Mouse (Mus musculus) T-helper 1 cell (primary cell): ENCODE results near the gene Polr2f.

ENCODE experiments used
- in situ Hi-C: fragments of 300-600 bp; cut with MboI, MseI; formaldehyde crosslinking; loops from one replicate; pipeline ENCODE4 v1.15.1; 2025; ENCODE audit warnings: high pct_unique_total_duplicates

Polr2f gene

DNA sequence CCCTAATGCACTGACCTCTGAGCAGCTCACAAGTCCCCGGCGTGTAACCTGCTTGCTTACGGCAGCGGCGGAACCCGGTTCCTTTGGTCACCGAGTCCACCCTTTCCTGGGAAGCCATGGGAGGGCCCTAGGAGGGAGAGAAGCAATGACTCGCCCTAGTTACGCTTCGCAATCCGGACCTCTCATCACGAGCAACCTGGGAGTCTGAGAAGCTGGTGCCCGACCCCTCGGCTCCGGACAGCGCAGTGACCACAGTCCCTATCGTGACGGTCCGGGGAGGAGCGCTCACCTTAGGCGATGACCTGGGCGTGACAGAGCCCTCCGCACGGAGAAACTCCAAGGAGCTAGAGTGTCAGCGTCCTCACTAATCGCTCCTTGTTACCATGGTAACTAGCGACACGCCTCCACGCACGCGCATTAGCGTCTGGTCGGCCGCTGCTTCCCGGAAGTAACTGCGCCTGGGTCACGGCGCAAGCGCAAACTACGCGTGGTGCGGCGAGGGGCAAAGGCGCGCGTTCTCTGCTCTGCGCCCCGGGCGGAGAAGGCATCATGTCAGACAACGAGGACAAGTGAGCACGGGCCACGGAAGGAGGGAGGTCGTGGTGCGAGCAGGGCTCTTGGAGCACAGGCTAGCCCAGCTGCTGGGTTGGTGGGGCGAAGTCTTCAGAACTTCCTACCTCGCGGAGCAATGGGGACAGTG is at the start of gene Polr2f, which contains the start of gene 1700088E04Rik:
Gene Polr2f (plus strand): TSS at position 144 of the 700 bp plus-strand sequence.
Gene 1700088E04Rik (minus strand): TSS at position 388 of the 700 bp plus-strand sequence.
- in situ Hi-C loops: no loop called here

DNA sequence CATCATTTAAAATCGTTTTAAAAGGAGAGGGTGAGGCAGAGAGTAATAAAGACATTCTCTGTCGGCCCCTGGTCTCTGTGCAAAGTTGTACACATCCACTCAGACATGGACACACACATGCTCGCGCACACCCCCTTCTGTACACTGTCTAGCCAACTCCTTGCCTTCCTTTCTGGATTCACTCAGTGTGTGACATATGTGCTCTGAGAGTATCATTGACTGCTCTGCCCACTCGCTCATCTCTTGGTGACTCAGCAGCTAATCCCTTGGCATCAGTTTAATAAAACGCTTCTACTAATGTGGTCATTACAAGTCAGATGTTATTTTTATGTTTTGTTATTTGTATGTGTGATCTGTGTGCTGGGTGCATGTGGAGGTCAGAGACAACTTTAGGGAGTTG is 48.5 kb upstream of the Polr2f start:
- in situ Hi-C loops: no loop called here

DNA sequence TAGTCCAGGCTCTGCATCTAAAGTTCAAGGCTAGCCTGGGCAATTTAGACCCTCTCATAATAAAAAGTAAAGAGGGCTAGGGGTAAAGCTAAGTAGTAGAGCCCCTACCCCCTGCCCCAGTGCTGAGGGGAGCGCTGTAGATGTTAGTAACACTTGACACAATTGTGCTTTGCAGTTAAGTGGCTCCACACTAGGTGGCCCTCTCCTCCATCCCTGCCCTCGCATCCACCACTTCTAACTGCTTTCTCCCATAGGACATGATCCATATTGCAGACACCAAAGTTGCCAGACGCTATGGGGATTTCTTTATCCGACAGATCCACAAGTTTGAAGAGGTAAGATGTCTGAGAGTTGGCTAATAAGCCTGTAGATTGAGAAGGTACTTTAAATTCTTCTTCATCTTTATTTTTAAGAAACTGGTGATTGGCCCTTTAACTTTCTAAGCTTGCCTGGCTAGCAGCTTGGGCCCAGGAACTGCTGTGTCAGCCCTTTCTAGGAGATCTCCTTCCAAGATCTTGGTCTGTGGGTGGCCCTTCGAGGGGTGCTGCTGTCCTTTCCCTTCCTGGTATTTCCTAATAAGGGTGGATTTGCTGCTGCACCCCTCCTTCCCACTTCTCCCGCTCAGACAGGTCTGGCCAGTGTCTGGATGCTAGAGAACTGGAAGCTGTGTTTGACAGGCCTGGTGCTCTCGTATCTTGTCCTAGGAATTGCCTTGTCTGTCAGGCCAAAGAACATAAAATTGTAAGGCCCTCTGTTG is 47.5 kb upstream of the Polr2f start:
- in situ Hi-C loops: no loop called here

DNA sequence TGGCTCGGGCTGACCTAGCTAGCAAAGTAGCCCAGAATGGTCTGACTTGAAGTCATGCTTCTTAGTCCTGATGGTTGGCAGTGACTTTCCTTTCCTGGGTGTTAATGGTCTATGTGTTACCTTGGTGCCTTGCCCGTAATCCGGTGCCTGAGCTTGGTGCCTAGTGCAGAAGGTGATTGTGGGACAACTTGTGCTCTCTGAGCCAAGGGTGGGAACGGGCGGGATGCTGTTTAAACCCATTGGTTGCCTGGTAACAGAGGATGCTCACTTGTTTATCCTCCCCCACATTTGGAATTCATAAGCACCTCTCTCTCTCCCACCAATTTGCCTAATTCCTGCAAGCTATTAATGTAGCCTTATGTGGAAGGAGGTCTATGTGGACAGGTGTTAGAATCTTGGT is 45.3 kb upstream of the Polr2f start:
- in situ Hi-C loops: no loop called here

DNA sequence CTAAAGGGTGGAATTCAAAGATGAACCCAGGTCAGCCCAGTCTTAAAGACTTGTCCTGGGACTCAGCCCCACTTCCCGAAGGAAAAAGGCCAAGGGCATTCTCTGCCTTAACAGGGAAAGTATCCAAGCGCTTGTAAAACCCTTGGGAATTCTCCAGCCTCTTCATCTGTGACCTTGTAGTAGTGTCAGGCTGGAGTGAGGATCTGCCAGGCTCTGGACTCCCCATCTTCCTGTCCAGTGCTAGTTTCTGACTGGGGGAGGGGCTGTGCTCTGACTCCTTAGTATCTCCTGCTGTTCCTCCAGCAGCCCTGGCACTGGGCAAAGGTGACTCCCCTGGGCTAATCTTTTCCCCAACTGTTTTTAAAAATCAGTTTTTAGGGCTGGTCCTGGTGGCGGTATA is 44.3 kb upstream of the Polr2f start:
- in situ Hi-C loops: no loop called here

DNA sequence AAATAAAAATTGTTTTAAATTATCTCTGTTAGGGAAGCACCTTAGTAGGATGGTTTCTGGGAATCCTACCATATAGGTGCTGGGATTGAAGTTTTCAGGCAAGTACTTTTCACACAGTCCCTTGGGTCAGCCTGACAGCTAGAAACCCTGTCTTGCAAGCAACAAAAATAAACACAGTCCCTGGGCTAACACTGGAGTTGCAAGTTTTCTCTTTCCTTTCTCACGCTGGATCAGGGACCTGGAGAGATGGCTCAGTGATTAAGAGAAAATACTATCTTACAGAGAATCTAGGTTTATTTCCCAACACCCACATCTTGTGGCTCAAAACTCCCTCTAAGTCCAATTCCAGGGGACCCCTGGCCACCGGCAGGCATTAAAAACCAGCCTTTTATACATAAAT is 43.7 kb upstream of the Polr2f start:
- in situ Hi-C loops: no loop called here

DNA sequence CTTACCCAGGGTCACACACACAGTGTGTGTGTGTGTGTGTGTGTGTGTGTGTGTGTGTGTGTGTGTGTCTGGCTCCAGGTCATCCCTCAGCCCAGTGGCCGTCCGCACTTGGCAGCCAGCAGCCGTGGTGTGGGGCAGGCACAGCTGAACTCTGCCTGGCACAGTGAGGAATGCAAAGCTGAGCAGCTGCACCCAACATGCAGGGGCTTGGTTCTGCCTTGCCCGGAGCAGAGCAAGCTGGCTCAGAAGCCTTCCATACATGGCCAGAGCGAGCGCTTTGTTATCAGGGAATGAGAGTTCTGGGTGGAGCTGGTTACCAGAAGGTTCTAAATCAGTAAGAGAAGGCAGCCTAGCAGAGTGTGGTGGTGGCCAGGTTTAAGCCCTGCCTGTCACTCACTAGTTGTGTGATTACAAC is 43.2 kb upstream of the Polr2f start:
- in situ Hi-C loops: no loop called here

DNA sequence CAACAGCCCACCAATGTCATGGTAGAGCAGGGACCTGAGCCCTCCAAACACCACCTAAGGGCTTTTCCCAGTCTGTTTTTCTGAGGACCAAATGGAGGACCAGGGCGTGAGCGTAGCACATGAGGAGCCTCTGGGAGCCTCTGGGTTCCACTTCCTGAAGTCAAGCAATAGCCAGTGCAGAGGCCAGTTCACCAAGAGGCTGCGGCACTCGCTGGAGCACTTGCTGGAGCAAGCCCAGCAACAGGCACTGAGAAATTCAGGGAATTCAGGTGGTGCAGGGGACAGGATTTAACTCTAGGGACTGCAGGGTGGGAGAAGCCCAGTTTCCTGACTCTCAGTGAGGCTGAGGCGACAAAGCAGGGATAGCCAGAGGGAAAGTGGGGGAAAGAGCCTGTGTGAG is 42.6 kb upstream of the Polr2f start:
- in situ Hi-C loops: no loop called here

DNA sequence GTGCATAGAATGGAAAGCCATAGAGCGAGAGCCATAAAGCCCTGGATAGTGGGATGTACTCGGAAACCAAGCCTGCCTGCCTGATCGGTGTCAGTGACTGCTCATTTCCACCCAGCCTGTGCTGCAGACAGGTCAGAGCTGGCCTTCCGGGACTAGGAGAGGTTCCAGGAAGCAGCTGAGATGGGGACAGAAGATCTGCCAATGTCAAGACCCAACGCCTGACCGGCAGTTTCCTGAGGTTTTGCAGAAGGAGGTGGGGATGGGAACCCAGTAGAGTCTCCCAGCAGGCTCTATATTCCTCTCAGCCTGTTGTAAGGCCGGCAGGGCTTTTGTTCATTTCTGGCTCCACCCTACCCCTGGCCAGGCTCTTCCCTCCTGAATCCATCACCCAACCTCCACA is 41.9 kb upstream of the Polr2f start:
- in situ Hi-C loops: no loop called here

DNA sequence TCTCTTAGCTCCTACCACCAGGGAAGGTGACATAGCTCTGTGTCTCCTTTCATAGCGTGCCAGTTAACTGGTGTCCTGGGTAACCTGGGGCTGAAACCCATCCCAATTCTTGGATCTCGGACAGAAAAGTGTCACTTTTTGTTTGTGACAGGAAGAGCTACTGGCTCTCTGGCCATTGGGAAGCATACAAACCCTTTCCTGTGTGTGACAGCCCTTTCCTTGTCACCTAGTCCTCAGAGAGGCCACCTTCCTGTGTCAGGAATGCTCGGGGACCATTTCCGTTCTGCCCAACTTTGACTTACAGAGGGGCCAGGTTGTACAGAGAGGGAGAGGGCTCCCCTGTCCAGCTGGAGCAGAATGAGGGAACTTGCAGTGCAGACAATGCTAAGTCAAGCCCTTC is 41.4 kb upstream of the Polr2f start:
- in situ Hi-C loops: no loop called here

DNA sequence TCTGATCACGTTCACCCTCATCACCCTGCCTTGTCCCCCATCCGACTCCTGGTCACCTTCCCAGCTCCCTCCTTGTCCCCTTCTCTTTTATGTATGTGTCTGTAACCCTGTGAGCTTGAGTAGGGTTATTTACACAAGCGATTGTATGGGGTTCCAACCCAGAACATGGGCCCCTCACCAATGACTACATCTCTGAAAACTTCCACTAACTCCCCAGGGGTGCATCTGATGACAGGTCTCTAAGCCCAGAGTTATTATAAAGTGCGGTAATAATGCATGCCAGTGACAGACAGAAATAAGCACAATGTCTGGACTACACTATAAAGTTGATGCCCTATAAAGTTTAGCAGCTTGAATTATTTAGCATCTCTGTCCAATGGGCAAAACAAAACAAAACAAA is 40.4 kb upstream of the Polr2f start:
- in situ Hi-C loops: no loop called here

DNA sequence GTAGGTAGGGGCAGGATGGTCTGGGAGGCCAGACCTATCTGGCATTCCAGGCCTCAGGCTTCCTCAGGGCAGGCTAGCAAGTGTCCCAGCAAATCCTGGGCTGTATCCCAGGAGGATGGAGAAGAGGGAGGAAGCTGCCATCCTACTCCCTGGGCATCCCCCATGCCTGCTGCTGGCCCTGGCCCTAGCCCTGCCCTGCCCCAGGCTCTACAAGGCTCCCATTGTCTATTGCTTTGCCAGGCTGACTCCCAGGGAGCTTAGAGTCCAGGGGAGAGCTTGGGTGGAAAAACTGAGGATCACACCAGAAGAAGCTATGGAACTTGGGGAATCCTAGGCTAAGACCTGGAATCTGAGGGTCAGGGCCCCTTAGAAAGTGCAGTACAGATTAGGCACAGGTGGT is 39.3 kb upstream of the Polr2f start:
- in situ Hi-C loops: no loop called here

DNA sequence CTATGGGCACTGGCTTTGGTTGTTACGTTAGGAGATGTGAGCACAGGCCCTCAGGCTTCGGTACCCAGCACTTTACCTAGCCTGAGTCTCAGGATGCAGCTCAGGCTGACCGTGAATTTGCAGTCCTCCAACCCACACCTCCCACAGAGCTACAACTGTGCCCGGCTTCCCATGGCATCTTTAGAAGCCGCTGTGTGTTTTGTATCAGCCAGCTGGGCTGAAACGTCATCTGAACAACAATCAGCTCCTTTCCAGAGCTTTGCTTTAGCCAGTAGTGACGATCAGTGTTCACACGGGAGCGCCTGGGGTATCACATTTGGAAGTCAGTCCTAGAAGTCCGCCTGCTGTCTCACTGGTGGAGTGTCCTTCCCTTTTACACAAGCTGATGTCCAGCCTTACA is 37.5 kb upstream of the Polr2f start:
- in situ Hi-C loops: no loop called here

DNA sequence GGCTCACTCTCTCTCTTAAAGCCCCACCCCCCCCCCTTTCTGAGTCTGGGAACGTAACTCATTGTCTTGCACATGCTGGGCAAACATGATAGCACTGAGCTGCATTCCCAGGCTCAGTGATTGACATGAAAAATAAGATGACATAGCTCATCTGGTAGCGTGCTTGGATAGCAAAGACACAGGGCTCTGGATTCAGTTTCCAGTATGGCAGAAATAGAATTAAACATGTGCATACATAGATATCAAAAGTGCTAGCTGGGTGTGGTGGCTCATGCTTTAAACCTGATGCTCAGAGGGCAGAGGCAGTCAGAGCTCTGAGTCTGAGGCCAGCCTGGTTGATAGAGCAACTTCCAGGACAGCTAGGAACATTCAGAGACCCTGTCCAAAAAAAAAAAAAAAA is 35.0 kb upstream of the Polr2f start:
- in situ Hi-C loops: no loop called here

DNA sequence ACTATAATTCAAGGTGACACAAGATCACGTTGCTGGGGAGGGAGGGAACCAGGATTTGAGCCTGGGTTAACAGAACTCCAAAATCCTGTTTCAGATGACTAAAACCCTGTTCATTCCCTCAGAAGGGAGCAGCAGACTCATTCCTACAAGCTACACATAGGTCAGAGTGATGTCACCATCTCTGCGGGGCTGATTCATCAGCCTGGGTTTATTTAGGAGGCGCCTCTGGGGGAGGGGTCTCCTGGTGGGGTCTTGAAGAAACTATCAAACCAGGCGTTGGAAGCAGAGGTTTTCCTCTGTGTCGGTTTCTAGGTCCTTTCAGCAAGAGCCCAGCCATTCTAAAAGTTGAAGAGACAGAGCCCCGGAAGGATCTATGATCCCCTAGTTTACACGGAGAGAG is 32.8 kb upstream of the Polr2f start:
- in situ Hi-C loops: no loop called here

DNA sequence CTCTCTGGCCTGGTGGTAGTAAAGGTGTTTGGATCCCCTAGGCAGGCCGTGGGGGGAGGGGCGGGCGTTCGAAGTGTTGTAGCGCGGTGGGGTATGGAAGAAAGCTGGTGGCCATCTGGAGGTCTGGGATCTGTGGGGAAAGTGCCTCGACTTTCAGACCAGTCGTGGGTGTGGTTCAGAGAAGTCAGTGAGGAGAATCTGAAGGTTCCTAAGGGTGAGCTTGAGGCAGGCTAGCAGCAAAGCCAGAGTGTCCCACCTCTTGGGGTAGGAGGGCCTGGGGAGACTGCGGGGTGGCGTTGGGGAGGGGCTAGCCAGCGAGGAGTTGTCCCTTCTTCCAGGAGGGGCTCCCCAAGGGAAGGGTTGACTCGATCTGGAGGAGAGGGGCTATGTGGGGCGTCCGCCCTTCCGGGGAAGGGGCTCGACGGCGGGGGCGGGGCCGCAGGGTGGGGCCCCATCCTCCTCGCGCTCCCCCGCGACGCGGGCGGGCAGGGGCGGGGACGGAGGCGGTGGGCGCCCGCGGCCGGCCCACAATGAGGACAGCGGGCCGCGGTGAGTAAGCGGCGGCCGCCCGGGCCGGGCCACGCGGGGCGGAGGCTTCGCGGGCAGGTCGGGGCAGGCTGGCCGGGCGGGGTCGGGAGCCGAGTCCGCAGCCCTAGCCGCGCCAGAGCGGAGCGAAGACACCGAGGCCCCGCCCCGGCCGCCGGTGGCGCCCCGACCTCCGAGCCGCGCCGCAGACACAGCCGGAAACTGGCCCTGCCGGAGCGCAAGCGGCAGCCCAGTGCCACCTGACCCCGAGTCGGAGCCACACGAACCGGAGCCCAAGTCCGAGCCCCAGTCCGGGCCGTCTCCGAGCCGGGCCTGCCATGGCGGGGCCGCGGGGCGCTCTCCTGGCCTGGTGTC is 32.1 kb upstream of the Polr2f start, which contains the start of gene Micall1:
Gene Micall1 (plus strand): TSS at position 478 of the 900 bp plus-strand sequence.
- in situ Hi-C loops: no loop called here

DNA sequence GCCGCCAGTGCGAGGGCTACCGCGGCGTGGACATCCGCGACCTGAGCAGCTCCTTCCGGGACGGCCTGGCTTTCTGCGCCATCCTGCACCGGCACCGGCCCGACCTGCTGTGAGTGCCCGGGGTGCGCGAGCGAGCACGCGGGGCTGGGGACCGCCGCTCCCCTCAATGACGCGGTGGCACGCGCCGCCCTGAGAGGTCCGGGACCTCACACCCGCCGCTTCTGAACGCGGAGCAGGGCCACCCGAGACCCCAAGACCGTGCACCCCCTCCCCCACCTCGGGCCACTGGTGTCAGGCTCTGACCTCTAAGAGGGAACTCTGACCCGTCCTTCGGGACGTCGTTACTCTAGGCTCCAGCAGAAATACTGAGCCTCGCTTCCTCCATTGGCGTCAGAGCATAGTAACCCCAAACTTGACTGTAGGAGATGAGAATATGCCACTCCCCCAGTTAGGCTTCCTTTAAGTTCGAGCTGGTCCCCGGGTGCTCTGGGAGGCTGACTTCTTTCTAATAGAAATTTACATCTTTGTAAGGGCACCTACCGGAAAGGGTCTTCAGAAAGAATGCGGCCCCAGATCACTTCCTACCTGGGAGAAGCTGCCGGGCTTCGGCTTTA is 31.4 kb upstream of the Polr2f start:
- in situ Hi-C loops: no loop called here

DNA sequence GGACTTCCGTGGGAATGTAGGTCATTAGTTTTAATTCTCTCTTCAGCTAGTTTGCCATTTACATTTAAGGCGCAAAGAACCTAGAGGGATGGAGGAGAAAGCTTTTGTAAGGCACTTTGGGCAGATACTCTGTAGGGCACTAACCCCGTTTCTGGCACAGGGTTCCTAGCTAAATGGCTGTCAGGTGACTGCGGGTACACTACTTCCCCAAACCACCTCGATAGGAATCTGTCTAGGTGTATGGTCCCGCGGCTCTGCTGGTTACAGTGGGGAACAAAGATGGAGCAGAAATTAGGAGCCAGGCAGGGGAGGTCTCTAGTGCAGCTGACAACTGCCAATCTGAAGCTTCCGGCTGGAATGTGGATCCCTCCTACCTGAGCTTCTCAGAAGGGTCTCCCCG is 30.8 kb upstream of the Polr2f start:
- in situ Hi-C loops: no loop called here

DNA sequence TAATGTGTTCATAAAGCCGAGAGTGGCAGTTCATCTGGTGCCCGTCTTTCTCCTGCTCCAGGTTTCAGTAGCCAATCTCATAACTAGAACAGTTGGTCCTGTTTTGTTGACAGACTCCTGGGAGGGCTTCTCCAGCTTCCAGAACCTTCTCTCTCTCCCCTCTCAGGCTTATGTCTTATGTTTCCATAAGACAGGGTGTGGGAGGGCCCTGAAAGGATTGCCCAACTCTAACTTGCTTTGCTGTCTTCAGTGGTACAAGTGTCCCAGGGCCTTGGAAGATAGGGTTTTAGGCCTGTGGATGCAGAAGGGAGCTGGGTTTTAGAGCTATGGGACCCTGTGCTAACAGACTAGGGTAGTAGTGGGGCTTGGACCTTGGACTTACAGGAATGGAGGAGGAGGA is 30.3 kb upstream of the Polr2f start:
- in situ Hi-C loops: no loop called here

DNA sequence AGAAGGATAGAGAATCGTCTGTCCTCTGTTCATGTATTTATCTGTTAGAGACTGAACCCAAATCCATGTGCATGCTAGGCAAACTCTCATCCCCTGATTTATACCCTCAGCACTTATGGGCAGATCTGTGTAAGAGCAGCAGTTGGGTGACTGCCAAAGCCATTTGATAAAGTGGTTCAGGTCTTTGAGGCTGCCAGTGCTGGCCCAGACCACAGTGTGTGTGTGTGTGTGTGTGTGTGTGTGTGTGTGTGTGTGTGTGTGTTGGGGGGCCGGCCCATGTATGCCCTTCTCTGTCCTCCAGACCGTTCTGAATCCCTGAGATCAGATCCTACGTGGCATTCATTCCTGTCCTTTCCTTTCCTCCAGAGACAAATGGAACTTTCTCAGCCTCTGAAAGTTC is 29.0 kb upstream of the Polr2f start:
- in situ Hi-C loops: no loop called here

DNA sequence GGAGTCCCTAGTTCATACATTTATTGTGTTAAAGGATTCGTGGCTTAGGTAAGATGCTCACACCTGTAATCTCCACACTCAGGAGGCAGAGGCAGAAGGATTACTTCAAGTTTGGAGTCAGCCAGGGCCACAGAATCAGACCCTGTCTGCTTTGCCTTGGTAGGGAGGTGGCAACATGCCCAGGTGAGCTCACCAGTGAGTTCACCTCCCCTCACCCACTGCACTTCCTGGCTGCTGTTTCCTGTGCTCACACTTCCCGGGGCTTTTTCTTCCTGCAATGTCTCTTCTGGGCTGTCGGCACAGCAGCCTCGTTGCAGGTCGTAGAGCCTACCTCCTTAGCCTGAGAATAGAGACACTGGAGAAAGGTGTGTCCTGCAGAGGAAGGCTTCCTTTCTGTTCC is 25.5 kb upstream of the Polr2f start:
- in situ Hi-C loops: no loop called here

DNA sequence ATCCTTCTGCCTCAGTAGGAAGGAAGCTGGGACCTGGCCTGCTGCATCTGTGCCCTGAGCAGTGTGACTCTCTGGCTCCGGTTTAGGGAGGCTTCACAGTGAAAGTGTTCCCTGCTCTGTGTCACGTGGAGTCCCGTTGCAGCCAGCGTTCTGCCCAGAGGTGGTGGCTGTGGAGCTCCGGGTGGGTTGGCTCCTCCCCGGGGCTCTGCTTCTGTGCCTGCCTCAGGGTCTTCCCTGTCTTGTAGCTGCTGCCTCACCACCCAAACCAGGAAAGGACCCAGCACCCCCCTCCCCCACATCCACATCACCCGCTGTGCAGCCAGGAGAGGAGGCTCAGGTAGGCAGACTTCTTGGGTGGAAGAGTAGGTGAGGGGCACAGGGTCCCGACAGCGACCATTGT is 21.3 kb upstream of the Polr2f start:
- in situ Hi-C loops: no loop called here
